Mouse (Mus musculus) retina, embryonic 14.5 days (tissue): ENCODE measurements at regions not wholly inside any gene's neighbourhood (a gene's known extent, or its start where the extent isn't known, plus 50 kb on each side); places are given as distances from the start of the nearest gene placed in this dataset.
A peak's percentile ranks its signal among the peaks of the same experiment; 100 is the strongest.

ENCODE experiments used
- DNase-seq: peaks from one replicate; pipeline ENCODE4 v3.0.0-alpha.2; 2015; ENCODE audit warnings: low spot score

- DNase-seq = no peak
These were observed 179.1 kb upstream of the Pcdh10 start for GRCm38 (mm10) chr3:45198994-45199589.

- no peak for DNase-seq
These were observed 173.7 kb upstream of the Pcdh10 start for GRCm38 (mm10) chr3:45204392-45205043.

- peak; percentile 74 for DNase-seq
These were observed 146.4 kb upstream of the Pcdh10 start for GRCm38 (mm10) chr3:45231641-45232433.

GRCm38 (mm10) chr3:45238457-45238856 lies 139.7 kb upstream of the Pcdh10 start:
- no peak for DNase-seq

GRCm38 (mm10) chr3:45245456-45245855 lies 132.7 kb upstream of the Pcdh10 start:
- DNase-seq = no peak

- DNase-seq = no peak
These were observed 131.6 kb upstream of the Pcdh10 start for GRCm38 (mm10) chr3:45246601-45247000.

GRCm38 (mm10) chr3:45276783-45277182 lies 101.4 kb upstream of the Pcdh10 start:
- no peak for DNase-seq

- DNase-seq = peak; percentile 57
These were observed 80.8 kb upstream of the Pcdh10 start for GRCm38 (mm10) chr3:45297242-45297853.

GRCm38 (mm10) chr3:45319257-45319656 lies 58.9 kb upstream of the Pcdh10 start:
- DNase-seq = peak; percentile 21
